Mouse (Mus musculus) kidney, adult 8-10 months (tissue): ENCODE measurements around the gene Atp10a.

Experiments used
- DNase-seq, 2 experiments: peaks; one replicate each; pipeline ENCODE4 v3.0.0; 2022

Atp10a gene

GRCm38 (mm10) chr7:58690997-58691596, 35.1 kb downstream of the Atp10a start:
- DNase-seq = no peak

- DNase-seq = no peak
Observed at GRCm38 (mm10) chr7:58692704-58693103, 36.7 kb downstream of the Atp10a start.

GRCm38 (mm10) chr7:58693342-58693741, 37.4 kb downstream of the Atp10a start:
- DNase-seq = no peak

GRCm38 (mm10) chr7:58695661-58696060, 39.7 kb downstream of the Atp10a start:
- no peak for DNase-seq

- no peak for DNase-seq
Observed at GRCm38 (mm10) chr7:58697092-58697491, 41.1 kb downstream of the Atp10a start.

GRCm38 (mm10) chr7:58698738-58699442, 42.9 kb downstream of the Atp10a start:
- DNase-seq = no peak

GRCm38 (mm10) chr7:58701311-58701710, 45.3 kb downstream of the Atp10a start:
- no peak for DNase-seq

GRCm38 (mm10) chr7:58705158-58705557, 49.2 kb downstream of the Atp10a start:
- no peak for DNase-seq

GRCm38 (mm10) chr7:58709306-58709705, 53.3 kb downstream of the Atp10a start:
- no peak for DNase-seq

GRCm38 (mm10) chr7:58710312-58710711, 54.3 kb downstream of the Atp10a start:
- no peak for DNase-seq

GRCm38 (mm10) chr7:58711811-58712210, 55.8 kb downstream of the Atp10a start:
- DNase-seq = no peak

GRCm38 (mm10) chr7:58715576-58716144, 59.7 kb downstream of the Atp10a start:
- no peak for DNase-seq

- DNase-seq = no peak
Observed at GRCm38 (mm10) chr7:58716626-58717025, 60.7 kb downstream of the Atp10a start.

GRCm38 (mm10) chr7:58718556-58718955, 62.6 kb downstream of the Atp10a start:
- DNase-seq = no peak

- peak in 1 of 2 experiments; percentile 28 for DNase-seq
Observed at GRCm38 (mm10) chr7:58719218-58719938, 63.4 kb downstream of the Atp10a start.

GRCm38 (mm10) chr7:58722250-58722649, 66.3 kb downstream of the Atp10a start:
- DNase-seq = no peak

GRCm38 (mm10) chr7:58730201-58730600, 74.2 kb downstream of the Atp10a start:
- DNase-seq = no peak

GRCm38 (mm10) chr7:58730831-58731230, 74.9 kb downstream of the Atp10a start:
- DNase-seq = no peak

- no peak for DNase-seq
Observed at GRCm38 (mm10) chr7:58732406-58732805, 76.4 kb downstream of the Atp10a start.

- DNase-seq = no peak
Observed at GRCm38 (mm10) chr7:58733490-58733901, 77.5 kb downstream of the Atp10a start.

GRCm38 (mm10) chr7:58736841-58737547, 81.0 kb downstream of the Atp10a start:
- DNase-seq = no peak

GRCm38 (mm10) chr7:58740196-58740595, 84.2 kb downstream of the Atp10a start:
- DNase-seq = no peak

GRCm38 (mm10) chr7:58740842-58741241, 84.9 kb downstream of the Atp10a start:
- DNase-seq = no peak
